Mouse (Mus musculus) midbrain, embryonic 15.5 days (tissue): Measurements from ENCODE around the gene Mroh3. TPM values are rescaled to one million over a fixed set of nuclear protein-coding genes. Genes with fewer than 3 reads are reported as not detected.
A peak's percentile ranks its signal among the peaks of the same experiment; 100 is the strongest.

Source experiments
- ATAC-seq: fragments of 200-750 bp; cut with Nextera tagmentation; replicated peaks from 2 replicates; pipeline ENCODE4 v1.8.0; 2017; ENCODE audit warnings: moderate TSS enrichment
- H3K27ac ChIP-seq: fragments of 300-500 bp; sonication (generic); 2 replicates; pipeline ENCODE4 v1.5.1; 2015; ENCODE audit warnings: mild to moderate bottlenecking, inconsistent platforms
- H3K27me3 ChIP-seq: fragments of 300-500 bp; sonication (generic); replicated peaks from 2 replicates; pipeline ENCODE4 v1.6.1; 2015; ENCODE audit warnings: inconsistent platforms
- H3K36me3 ChIP-seq: fragments of 300-500 bp; sonication (generic); replicated peaks from 2 replicates; pipeline ENCODE4 v1.6.1; 2015; ENCODE audit warnings: inconsistent platforms
- H3K4me1 ChIP-seq: fragments of 300-500 bp; sonication (generic); 2 replicates; pipeline ENCODE4 v1.6.1; 2015; ENCODE audit warnings: inconsistent platforms
- H3K4me2 ChIP-seq: fragments of 300-500 bp; sonication (generic); 2 replicates; pipeline ENCODE4 v1.6.1; 2015; ENCODE audit warnings: inconsistent platforms, mild to moderate bottlenecking, moderate library complexity
- H3K4me3 ChIP-seq: fragments of 300-500 bp; sonication (generic); 2 replicates; pipeline ENCODE4 v1.5.1; 2015; ENCODE audit warnings: mild to moderate bottlenecking, inconsistent platforms
- H3K9ac ChIP-seq: fragments of 300-500 bp; sonication (generic); 2 replicates; pipeline ENCODE4 v1.6.1; 2015; ENCODE audit warnings: mild to moderate bottlenecking, inconsistent platforms
- H3K9me3 ChIP-seq: fragments of 300-500 bp; sonication (generic); 2 replicates; pipeline ENCODE4 v1.6.1; 2016; ENCODE audit warnings: inconsistent platforms
- WGBS: fragments of 180-500 bp; shearing (Covaris S2); methylation state at CpG from one replicate; pipeline ENCODE4 v1.1.7; 2015; ENCODE audit warnings: mixed read lengths; 5-methylcytosine and 5-hydroxymethylcytosine counted together
- polyA plus RNA-seq: library from polyadenylated mRNA; unstranded; fragments of >200 nt; fragmentation: Nextera tagmentation; extraction: Ambion mirVana; gene quantifications from 2 replicates; pipeline ENCODE4 v1.2.1, GENCODE M21; 2015

The Mroh3 gene
- polyA plus RNA-seq, 1 experiment from 2014 or later: not detected

GRCm38 (mm10) chr1:136132386-136133201, 80.0 kb downstream of the Mroh3 start:
- peak; percentile 31 for ATAC-seq
- Histone ChIP-seq H3K4me2 (peak overlapping the region; percentile 84), H3K27ac (peak overlapping the region; percentile 92), H3K36me3 (no peaks in the 10 kb centered on the region), H3K4me1 (peaks cover 56% of the 10 kb centered on the region), H3K9ac (peak overlapping the region; percentile 91), H3K9me3 (no peaks in the 10 kb centered on the region), H3K27me3 (no peaks in the 10 kb centered on the region), H3K4me3 (peak overlapping the region; percentile 72)
- 11% methylated on average over 10 of the region's 10 CpGs for WGBS

Other genes with a start within 250 kb of the Mroh3 start
- not detected in 2 replicates for gene Igfn1, start 206.5 kb downstream of the Mroh3 start, polyA plus RNA-seq
- 150 and 154 TPM in 2 replicates for gene Tmem9, start 204.7 kb downstream of the Mroh3 start, polyA plus RNA-seq
- not detected in 2 replicates for gene Ascl5, start 162.0 kb downstream of the Mroh3 start, polyA plus RNA-seq
- 0.12 and 0.17 TPM in 2 replicates for gene Cacna1s, start 160.1 kb downstream of the Mroh3 start, polyA plus RNA-seq
- 58.9 and 62.0 TPM in 2 replicates for gene Kif21b, start 81.4 kb downstream of the Mroh3 start, polyA plus RNA-seq
- gene Inava, start 21.4 kb upstream of the Mroh3 start, polyA plus RNA-seq: 2.2 and 2.3 TPM in 2 replicates
- gene Gpr25, start 48.0 kb upstream of the Mroh3 start, polyA plus RNA-seq: 0.49 and 0.62 TPM in 2 replicates
- 31.1 and 31.2 TPM in 2 replicates for gene Camsap2, start 133.3 kb upstream of the Mroh3 start, polyA plus RNA-seq
- gene Ddx59, start 202.4 kb upstream of the Mroh3 start, polyA plus RNA-seq: 15.1 and 17.2 TPM in 2 replicates